Mouse (Mus musculus): ENCODE measurements around the gene Tamm41. TPM values are rescaled to one million over a fixed set of nuclear protein-coding genes. Genes with fewer than 3 reads are reported as not detected.

Gene Tamm41
- polyA plus RNA-seq, 1 experiment from 2014 or later: 66.6 TPM

DNA sequence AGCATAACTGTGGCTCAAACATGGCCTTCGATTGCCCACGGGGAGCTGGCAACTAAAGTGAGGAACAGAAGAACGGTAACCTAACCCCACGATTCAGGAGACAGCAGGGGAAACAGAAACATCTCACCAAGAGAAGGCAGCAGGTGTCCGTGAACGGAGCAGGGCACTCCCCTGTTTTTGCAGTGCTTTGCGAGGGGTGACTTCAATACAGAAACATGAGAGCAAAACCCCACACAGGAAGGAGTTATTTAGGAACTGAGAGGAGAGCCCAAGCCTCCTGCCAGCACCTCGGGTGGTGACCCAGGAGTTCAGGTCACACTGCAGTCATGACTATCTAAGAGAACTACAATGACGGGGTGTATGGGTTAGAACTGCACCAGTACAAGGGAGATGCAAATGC lies 27.4 kb downstream of the Tamm41 start:
- Histone ChIP-seq H3K9ac (ENCODE audit: low read depth, low read length) (no peak overlapping the region), H3K36me3 (ENCODE audit: control insufficient read depth, insufficient read depth, low read length) (peaks cover under 1% of the 10 kb centered on the region; the same call in 1 of the 2 replicates), H3K9me3 (ENCODE audit: control insufficient read depth, low read length) (no peaks in the 10 kb centered on the region), H3K4me3 (ENCODE audit: low read depth, low read length) (no peak overlapping the region), H3K27me3 (ENCODE audit: control insufficient read depth, insufficient read depth, low read length) (no peaks in the 10 kb centered on the region), H3K27ac (ENCODE audit: low read depth, low read length) (no peak overlapping the region), H3K4me1 (replicated peaks; ENCODE audit: control insufficient read depth, insufficient read depth, low read length) (no peaks in the 10 kb centered on the region; the same call in 1 of the 2 replicates), H3K4me2 (replicated peaks; ENCODE audit: low read depth, low read length) (no peak overlapping the region)
- 74% methylated on average over 9 of the region's 9 CpGs for WGBS
- DNase-seq (ENCODE audit: low spot score) (no peak), ATAC-seq (ENCODE audit: low FRiP score) (no peak)

DNA sequence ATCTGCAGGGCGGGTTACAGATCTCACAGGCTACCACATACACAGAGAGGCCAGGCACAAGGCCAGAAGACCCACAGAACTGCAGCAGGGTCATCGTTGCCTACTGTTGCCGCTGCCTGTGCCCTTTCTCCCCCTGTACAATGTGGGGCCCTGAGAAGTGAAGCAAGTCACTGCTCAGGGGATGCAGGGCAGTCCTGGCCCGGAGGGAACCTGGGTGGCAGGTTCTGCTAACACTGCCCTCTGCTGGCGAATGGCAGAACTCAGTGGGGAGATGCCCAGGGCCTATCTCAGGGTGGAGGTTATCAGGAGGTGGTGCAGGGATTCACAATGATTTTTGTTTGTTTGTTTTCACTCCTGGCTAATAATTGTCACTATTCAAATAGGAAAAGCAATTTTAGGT lies 29.9 kb downstream of the Tamm41 start:
- Histone ChIP-seq H3K27ac (ENCODE audit: low read depth, low read length) (no peak overlapping the region), H3K4me3 (ENCODE audit: low read depth, low read length) (no peak overlapping the region), H3K36me3 (ENCODE audit: control insufficient read depth, insufficient read depth, low read length) (no peaks in the 10 kb centered on the region), H3K4me1 (replicated peaks; ENCODE audit: control insufficient read depth, insufficient read depth, low read length) (no peaks in the 10 kb centered on the region; the same call in 1 of the 2 replicates), H3K27me3 (ENCODE audit: control insufficient read depth, insufficient read depth, low read length) (no peaks in the 10 kb centered on the region), H3K9ac (ENCODE audit: low read depth, low read length) (no peak overlapping the region), H3K4me2 (replicated peaks; ENCODE audit: low read depth, low read length) (no peak overlapping the region), H3K9me3 (ENCODE audit: control insufficient read depth, low read length) (no peaks in the 10 kb centered on the region)
- 39% methylated on average over 5 of the region's 5 CpGs for WGBS
- DNase-seq (ENCODE audit: low spot score) (peak; percentile 85), ATAC-seq (ENCODE audit: low FRiP score) (no peak)

DNA sequence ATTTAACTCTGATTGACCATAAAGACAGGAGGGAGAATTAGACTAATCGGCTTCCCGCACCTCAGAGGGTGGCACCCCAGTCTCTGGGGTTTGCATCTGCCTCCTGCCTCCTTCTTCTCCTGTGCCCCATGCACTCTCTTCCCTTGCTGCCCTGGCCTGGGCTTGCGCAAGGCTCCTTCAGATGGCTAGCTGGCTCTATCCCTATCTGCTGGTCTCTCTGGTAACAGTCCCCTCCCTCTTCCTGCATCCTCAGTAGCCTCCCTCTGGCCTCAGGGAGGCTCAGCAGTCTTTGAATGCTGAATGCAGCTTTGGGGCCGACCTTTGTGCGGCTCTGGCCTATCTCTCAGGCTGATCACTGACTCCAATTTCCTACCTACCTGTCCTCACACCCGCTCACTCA lies 30.7 kb downstream of the Tamm41 start:
- no peak overlapping the region for H3K9ac ChIP-seq (ENCODE audit: low read depth, low read length)
- H3K36me3 ChIP-seq (ENCODE audit: control insufficient read depth, insufficient read depth, low read length): no peaks in the 10 kb centered on the region
- H3K4me1 ChIP-seq (replicated peaks; ENCODE audit: control insufficient read depth, insufficient read depth, low read length): no peaks in the 10 kb centered on the region; the same call in 1 of the 2 replicates
- no peak overlapping the region for H3K27ac ChIP-seq (ENCODE audit: low read depth, low read length)
- no peak overlapping the region for H3K4me3 ChIP-seq (ENCODE audit: low read depth, low read length)
- ATAC-seq (ENCODE audit: low FRiP score) (no peak), DNase-seq (ENCODE audit: low spot score) (peak; percentile 10)
- H3K27me3 ChIP-seq (ENCODE audit: control insufficient read depth, insufficient read depth, low read length): no peaks in the 10 kb centered on the region
- H3K9me3 ChIP-seq (ENCODE audit: control insufficient read depth, low read length): no peaks in the 10 kb centered on the region
- no peak overlapping the region for H3K4me2 ChIP-seq (replicated peaks; ENCODE audit: low read depth, low read length)
- 74% methylated on average over 6 of the region's 6 CpGs for WGBS

DNA sequence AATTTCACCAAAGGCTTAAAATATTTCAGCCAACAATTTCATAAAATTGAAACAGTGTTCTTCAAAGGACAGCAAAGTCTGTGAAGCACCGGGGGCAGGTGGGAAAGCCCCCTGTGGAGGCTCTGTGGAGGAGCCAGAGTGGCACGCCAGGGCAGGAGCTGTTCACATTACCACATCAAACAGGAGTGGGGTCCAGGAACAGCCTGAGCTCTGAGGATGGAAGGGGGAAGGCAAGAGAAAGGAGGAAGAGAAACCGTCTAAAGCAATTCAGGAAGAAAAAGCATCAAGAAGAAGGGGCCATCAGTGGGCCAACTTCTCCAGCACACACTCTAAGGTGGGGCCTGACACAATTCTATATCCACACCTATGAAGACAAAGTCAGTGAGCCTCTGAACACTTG lies 31.6 kb downstream of the Tamm41 start:
- Histone ChIP-seq H3K4me2 (replicated peaks; ENCODE audit: low read depth, low read length) (no peak overlapping the region), H3K4me1 (replicated peaks; ENCODE audit: control insufficient read depth, insufficient read depth, low read length) (no peaks in the 10 kb centered on the region; the same call in 1 of the 2 replicates), H3K4me3 (ENCODE audit: low read depth, low read length) (no peak overlapping the region), H3K27me3 (ENCODE audit: control insufficient read depth, insufficient read depth, low read length) (no peaks in the 10 kb centered on the region), H3K9ac (ENCODE audit: low read depth, low read length) (no peak overlapping the region), H3K36me3 (ENCODE audit: control insufficient read depth, insufficient read depth, low read length) (no peaks in the 10 kb centered on the region), H3K27ac (ENCODE audit: low read depth, low read length) (no peak overlapping the region), H3K9me3 (ENCODE audit: control insufficient read depth, low read length) (no peaks in the 10 kb centered on the region)
- 73% methylated on average over 3 of the region's 3 CpGs for WGBS
- ATAC-seq (ENCODE audit: low FRiP score) (no peak), DNase-seq (ENCODE audit: low spot score) (no peak)

DNA sequence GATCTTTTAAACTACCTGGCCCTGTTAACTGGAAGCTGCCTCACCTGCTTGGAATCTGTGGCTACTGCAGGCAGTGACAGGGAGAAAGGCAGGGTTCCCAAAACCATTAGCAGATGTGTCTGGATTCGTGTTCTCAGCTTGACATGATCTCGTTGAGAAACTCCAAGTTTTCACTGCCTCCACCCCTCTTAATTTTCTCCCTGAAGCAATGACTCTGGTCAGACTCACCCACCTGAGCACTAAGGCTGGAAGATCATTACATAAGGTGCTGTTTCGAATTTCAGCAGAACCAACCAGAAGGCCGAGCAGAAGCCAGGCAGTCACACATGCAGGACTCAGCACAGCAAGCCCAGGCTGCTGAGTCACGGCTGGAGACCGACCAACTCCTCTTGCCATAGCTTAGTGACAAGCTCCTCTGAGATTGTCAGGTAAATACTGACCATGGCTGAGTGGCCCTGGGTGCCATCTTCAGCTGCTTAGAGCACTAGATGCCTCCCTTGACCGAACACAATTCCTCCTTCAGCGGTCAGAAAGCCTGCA lies 32.3 kb downstream of the Tamm41 start:
- ATAC-seq (ENCODE audit: low FRiP score) (no peak), DNase-seq (ENCODE audit: low spot score) (no peak)
- H3K4me1 ChIP-seq (replicated peaks; ENCODE audit: control insufficient read depth, insufficient read depth, low read length): no peaks in the 10 kb centered on the region
- H3K27ac ChIP-seq (ENCODE audit: low read depth, low read length): no peak overlapping the region
- H3K4me2 ChIP-seq (replicated peaks; ENCODE audit: low read depth, low read length): no peak overlapping the region
- 90% methylated on average over 8 of the region's 8 CpGs for WGBS
- H3K9me3 ChIP-seq (ENCODE audit: control insufficient read depth, low read length): no peaks in the 10 kb centered on the region
- H3K4me3 ChIP-seq (ENCODE audit: low read depth, low read length): no peak overlapping the region
- H3K27me3 ChIP-seq (ENCODE audit: control insufficient read depth, insufficient read depth, low read length): no peaks in the 10 kb centered on the region
- no peak overlapping the region for H3K9ac ChIP-seq (ENCODE audit: low read depth, low read length)
- H3K36me3 ChIP-seq (ENCODE audit: control insufficient read depth, insufficient read depth, low read length): no peaks in the 10 kb centered on the region

DNA sequence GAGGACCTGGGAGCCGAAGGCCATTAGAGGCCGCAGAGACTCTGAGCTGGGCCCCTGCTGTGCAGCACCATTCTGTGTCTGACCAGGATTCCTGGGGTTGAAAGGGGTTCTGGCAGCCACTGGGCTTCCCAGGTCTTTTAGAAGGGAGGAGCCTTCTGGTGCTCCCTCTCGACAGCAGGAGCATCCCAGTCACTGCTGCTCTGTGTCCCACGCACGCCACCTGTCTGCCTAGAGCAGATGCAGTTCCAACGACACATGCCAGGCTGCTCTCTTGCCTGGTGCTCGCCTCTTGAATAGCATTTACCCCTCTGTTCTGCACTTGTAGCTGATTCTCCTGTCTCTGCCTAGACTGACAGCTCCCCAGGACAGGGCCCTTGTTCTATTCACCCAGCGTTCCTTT lies 33.0 kb downstream of the Tamm41 start:
- Histone ChIP-seq H3K27ac (ENCODE audit: low read depth, low read length) (no peak overlapping the region), H3K4me3 (ENCODE audit: low read depth, low read length) (no peak overlapping the region), H3K9ac (ENCODE audit: low read depth, low read length) (no peak overlapping the region), H3K36me3 (ENCODE audit: control insufficient read depth, insufficient read depth, low read length) (no peaks in the 10 kb centered on the region), H3K27me3 (ENCODE audit: control insufficient read depth, insufficient read depth, low read length) (no peaks in the 10 kb centered on the region), H3K9me3 (ENCODE audit: control insufficient read depth, low read length) (no peaks in the 10 kb centered on the region), H3K4me2 (replicated peaks; ENCODE audit: low read depth, low read length) (no peak overlapping the region), H3K4me1 (replicated peaks; ENCODE audit: control insufficient read depth, insufficient read depth, low read length) (no peaks in the 10 kb centered on the region)
- DNase-seq (ENCODE audit: low spot score) (no peak), ATAC-seq (ENCODE audit: low FRiP score) (no peak)
- WGBS: 81% methylated on average over 8 of the region's 8 CpGs

DNA sequence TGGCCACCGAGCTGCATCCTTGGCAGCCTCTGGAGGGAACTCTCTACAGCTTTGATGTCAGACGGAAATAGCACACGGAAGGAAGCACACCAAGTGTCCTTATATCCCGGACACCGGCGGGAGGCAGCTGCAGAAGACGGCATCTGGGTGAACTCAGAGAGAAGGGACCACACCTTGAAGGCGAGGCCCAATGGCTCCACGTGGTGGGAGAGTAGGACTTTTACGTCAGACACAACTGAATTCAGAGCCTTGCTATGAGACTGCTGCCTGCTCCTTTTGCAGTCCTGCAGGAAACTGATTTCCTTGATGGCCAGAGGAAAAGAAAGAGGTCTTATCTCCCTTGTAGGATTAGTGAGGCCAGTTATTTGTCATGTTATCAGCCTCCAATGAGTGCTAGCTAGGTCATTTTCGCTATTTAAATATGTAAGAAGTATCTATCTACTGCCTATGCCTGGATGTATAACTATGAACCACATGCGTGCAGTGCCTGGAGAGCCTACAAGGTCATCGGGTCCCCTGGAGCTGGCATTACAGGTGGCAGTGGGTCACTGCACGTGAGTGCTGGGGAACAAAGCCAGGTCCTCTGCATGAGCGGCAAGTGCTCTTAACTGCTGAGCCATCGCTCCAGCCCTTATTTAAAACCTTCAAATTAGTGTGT lies 39.2 kb downstream of the Tamm41 start:
- no peaks in the 10 kb centered on the region for H3K9me3 ChIP-seq (ENCODE audit: control insufficient read depth, low read length)
- ATAC-seq (ENCODE audit: low FRiP score) (no peak), DNase-seq (ENCODE audit: low spot score) (no peak)
- no peak overlapping the region for H3K4me2 ChIP-seq (replicated peaks; ENCODE audit: low read depth, low read length)
- no peaks in the 10 kb centered on the region for H3K36me3 ChIP-seq (ENCODE audit: control insufficient read depth, insufficient read depth, low read length)
- H3K27me3 ChIP-seq (ENCODE audit: control insufficient read depth, insufficient read depth, low read length): no peaks in the 10 kb centered on the region
- no peaks in the 10 kb centered on the region for H3K4me1 ChIP-seq (replicated peaks; ENCODE audit: control insufficient read depth, insufficient read depth, low read length)
- H3K27ac ChIP-seq (ENCODE audit: low read depth, low read length): no peak overlapping the region
- WGBS: 83% methylated on average over 16 of the region's 16 CpGs
- H3K9ac ChIP-seq (ENCODE audit: low read depth, low read length): no peak overlapping the region
- no peak overlapping the region for H3K4me3 ChIP-seq (ENCODE audit: low read depth, low read length)

DNA sequence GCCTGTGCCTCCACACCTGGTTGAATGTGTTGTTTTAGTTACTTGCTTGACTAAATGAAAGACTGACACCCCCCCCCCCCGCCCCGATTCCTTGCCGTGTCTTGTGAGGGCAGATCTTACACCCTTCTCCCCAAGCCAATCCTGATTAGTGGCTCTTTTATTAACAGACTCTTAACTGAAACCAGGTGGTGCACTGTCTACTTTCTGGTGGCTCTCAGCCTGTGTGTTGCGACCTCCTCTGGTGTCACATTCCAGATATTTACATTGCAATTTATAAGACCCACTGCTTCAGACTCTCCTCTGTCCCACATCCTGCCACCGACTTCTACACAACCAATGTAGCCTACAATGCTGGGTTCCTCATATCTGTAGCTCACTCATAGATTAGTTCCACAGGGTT lies 40.2 kb downstream of the Tamm41 start:
- Histone ChIP-seq H3K4me1 (replicated peaks; ENCODE audit: control insufficient read depth, insufficient read depth, low read length) (no peaks in the 10 kb centered on the region), H3K4me2 (replicated peaks; ENCODE audit: low read depth, low read length) (no peak overlapping the region), H3K9me3 (ENCODE audit: control insufficient read depth, low read length) (no peaks in the 10 kb centered on the region), H3K27ac (ENCODE audit: low read depth, low read length) (no peak overlapping the region), H3K4me3 (ENCODE audit: low read depth, low read length) (no peak overlapping the region), H3K27me3 (ENCODE audit: control insufficient read depth, insufficient read depth, low read length) (no peaks in the 10 kb centered on the region), H3K9ac (ENCODE audit: low read depth, low read length) (no peak overlapping the region), H3K36me3 (ENCODE audit: control insufficient read depth, insufficient read depth, low read length) (no peaks in the 10 kb centered on the region)
- WGBS: 75% methylated on average over 5 of the region's 5 CpGs
- DNase-seq (ENCODE audit: low spot score) (no peak), ATAC-seq (ENCODE audit: low FRiP score) (no peak)

DNA sequence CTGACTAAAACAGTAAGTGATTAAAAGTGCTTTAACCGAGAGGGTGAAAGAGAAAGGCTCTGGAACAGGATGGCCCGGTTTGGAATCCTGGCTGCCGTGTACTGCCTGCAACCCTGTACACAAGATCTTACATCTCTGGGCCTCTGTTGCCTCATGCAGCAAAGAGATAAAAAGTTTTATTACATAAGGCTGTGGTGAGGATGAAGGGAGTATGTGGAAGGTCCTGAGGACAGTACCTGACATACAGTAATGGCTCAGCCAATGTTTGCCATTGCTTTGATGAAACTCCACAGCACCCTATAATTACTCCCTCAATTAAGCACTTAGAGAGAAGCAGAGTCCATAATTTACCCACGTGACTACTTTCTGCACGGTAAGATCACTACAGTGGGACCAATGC lies 40.8 kb downstream of the Tamm41 start:
- Histone ChIP-seq H3K4me3 (ENCODE audit: low read depth, low read length) (no peak overlapping the region), H3K9me3 (ENCODE audit: control insufficient read depth, low read length) (no peaks in the 10 kb centered on the region), H3K4me1 (replicated peaks; ENCODE audit: control insufficient read depth, insufficient read depth, low read length) (no peaks in the 10 kb centered on the region), H3K36me3 (ENCODE audit: control insufficient read depth, insufficient read depth, low read length) (no peaks in the 10 kb centered on the region), H3K27me3 (ENCODE audit: control insufficient read depth, insufficient read depth, low read length) (no peaks in the 10 kb centered on the region), H3K4me2 (replicated peaks; ENCODE audit: low read depth, low read length) (no peak overlapping the region), H3K27ac (ENCODE audit: low read depth, low read length) (no peak overlapping the region), H3K9ac (ENCODE audit: low read depth, low read length) (no peak overlapping the region)
- WGBS: 86% methylated on average over 5 of the region's 5 CpGs
- no peak for ATAC-seq (ENCODE audit: low FRiP score)
- no peak for DNase-seq (ENCODE audit: low spot score)

Measured in hindbrain, embryonic 11.5 days (tissue).